Mouse (Mus musculus) forebrain, embryonic 11.5 days (tissue): ENCODE results near the gene Herc4. TPM values are rescaled to one million over a fixed set of nuclear protein-coding genes. Genes with fewer than 3 reads are reported as not detected.

Experiments used
- ATAC-seq: fragments of 200-750 bp; cut with Nextera tagmentation; replicated peaks from 2 replicates; pipeline ENCODE4 v1.8.0; 2017; ENCODE audit warnings: moderate TSS enrichment; ENCODE audit not compliant: low FRiP score
- DNase-seq: peaks from one replicate; pipeline ENCODE4 v3.0.0-alpha.2; 2017; ENCODE audit warnings: low spot score
- H3K27ac ChIP-seq: fragments of 300-500 bp; sonication (generic); 2 replicates; pipeline ENCODE4 v1.5.1; 2014; ENCODE audit warnings: low read depth, low read length
- H3K27me3 ChIP-seq: fragments of 300-500 bp; sonication (generic); 2 replicates; pipeline ENCODE4 v1.6.1; 2014; ENCODE audit warnings: mild to moderate bottlenecking, low read length, mixed read lengths; ENCODE audit not compliant: control insufficient read depth, insufficient read depth
- H3K36me3 ChIP-seq: fragments of 300-500 bp; sonication (generic); 2 replicates; pipeline ENCODE4 v1.6.1; 2014; ENCODE audit warnings: mild to moderate bottlenecking, low read length, moderate library complexity, mixed read lengths; ENCODE audit not compliant: control insufficient read depth, insufficient read depth
- H3K4me1 ChIP-seq: fragments of 300-500 bp; sonication (generic); replicated peaks from 2 replicates; pipeline ENCODE4 v1.6.1; 2014; ENCODE audit warnings: low read length, mixed read lengths; ENCODE audit not compliant: control insufficient read depth, insufficient read depth
- H3K4me2 ChIP-seq: fragments of 300-500 bp; sonication (generic); 2 replicates; pipeline ENCODE4 v1.6.1; 2014; ENCODE audit warnings: low read depth, mild to moderate bottlenecking, low read length, moderate library complexity, mixed read lengths; ENCODE audit not compliant: severe bottlenecking
- H3K4me3 ChIP-seq: fragments of 300-500 bp; sonication (generic); 2 replicates; pipeline ENCODE4 v1.5.1; 2014; ENCODE audit warnings: low read depth, low read length
- H3K9ac ChIP-seq: fragments of 300-500 bp; sonication (generic); 2 replicates; pipeline ENCODE4 v1.6.1; 2014; ENCODE audit warnings: low read length
- H3K9me3 ChIP-seq: fragments of 300-500 bp; sonication (generic); 2 replicates; pipeline ENCODE4 v1.6.1; 2016; ENCODE audit warnings: low read length, mixed read lengths; ENCODE audit not compliant: control insufficient read depth
- WGBS: fragments of 180-500 bp; shearing (Covaris S2); extraction: QIAGEN DNeasy Blood & Tissue Kit; methylation state at CpG from one replicate; pipeline ENCODE4 v1.1.7; 2014; 5-methylcytosine and 5-hydroxymethylcytosine counted together
- polyA plus RNA-seq: library from polyadenylated mRNA; unstranded; fragments of >200 nt; fragmentation: Nextera tagmentation; extraction: Ambion mirVana; gene quantifications from 2 replicates; pipeline ENCODE4 v1.2.1, GENCODE M21; 2014

Gene Herc4
- 51.0 and 55.3 TPM in 2 replicates for polyA plus RNA-seq

DNA sequence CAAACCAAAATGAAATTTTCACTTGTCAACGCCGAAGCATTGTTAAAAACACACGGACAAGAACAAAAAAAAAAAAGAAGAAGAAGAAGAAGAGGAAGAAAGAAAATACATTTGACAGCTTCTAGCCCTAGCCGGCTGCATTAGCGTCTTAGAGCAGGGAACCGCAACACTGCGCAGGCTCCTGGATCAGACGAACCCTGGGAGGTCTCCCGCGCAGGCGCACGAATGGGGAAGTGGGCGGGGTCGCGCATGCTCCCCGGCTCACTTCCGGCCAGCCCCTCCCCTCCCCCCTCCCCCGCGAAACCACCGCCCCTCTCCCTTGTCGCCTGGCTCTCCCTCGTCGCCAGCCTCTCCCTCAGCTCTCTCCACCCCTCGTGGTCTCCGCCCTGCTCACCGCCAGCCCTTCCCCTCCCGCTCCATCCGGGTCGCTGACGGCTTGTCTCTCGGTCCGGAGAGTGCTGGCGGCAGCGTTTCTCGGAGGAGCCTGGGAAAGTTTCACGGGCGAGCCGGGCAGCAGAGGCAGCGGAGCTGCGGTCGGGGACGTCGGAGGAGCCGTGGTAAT, at the start of gene Herc4:
TSS of gene Herc4 (plus strand) at position 318 of the 562 bp plus-strand sequence.
- H3K36me3 ChIP-seq: no peaks in the 10 kb centered on the region; the same call in 1 of the 2 replicates
- H3K4me1 ChIP-seq: peaks cover 2% of the 10 kb centered on the region; the same call in 1 of the 2 replicates
- H3K9me3 ChIP-seq: no peaks in the 10 kb centered on the region
- peak within 1 kb of the TSS; percentile 94 for H3K4me3 ChIP-seq
- H3K9ac ChIP-seq: peak within 1 kb of the TSS; percentile 94
- no peaks in the 10 kb centered on the region for H3K27me3 ChIP-seq
- peak within 1 kb of the TSS; percentile 68 for H3K4me2 ChIP-seq
- under 1% methylated on average over 44 of the region's 44 CpGs for WGBS
- ATAC-seq: peak; percentile 99
- peak; percentile 99 for DNase-seq
- H3K27ac ChIP-seq: peak within 1 kb of the TSS; percentile 97

GRCm38 (mm10) chr10:63199008-63199407, 44.6 kb upstream of the Herc4 start:
- Histone ChIP-seq H3K9me3 (no peaks in the 10 kb centered on the region), H3K4me2 (no peak overlapping the region), H3K27ac (no peak overlapping the region), H3K4me3 (no peak overlapping the region), H3K4me1 (no peaks in the 10 kb centered on the region), H3K9ac (no peak overlapping the region), H3K27me3 (no peaks in the 10 kb centered on the region), H3K36me3 (no peaks in the 10 kb centered on the region)
- WGBS: 77% methylated on average over 4 of the region's 4 CpGs
- DNase-seq (no peak), ATAC-seq (no peak)

DNA sequence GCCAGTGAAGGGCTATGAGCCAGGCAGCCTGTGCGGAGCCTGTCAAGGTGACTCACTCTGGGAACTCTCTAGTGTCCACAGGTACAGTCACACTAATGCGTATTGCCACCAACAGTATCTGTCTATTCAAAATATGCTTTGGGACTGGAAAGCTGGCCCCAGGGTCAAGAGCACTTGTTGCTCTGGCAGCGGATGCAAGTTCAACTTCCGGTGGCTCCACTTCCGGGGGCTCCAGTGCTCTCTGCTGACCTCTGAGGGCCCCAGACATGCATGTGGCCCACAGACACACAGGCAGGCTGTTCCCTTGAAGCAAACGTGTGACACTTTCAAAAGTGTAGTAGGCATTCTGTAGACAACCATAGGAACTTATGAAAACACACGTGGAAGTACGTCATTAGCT, 42.1 kb upstream of the Herc4 start:
- ATAC-seq: no peak
- no peaks in the 10 kb centered on the region for H3K36me3 ChIP-seq
- H3K27me3 ChIP-seq: no peaks in the 10 kb centered on the region
- no peak overlapping the region for H3K27ac ChIP-seq
- H3K9ac ChIP-seq: no peak overlapping the region
- 83% methylated on average over 8 of the region's 8 CpGs for WGBS
- H3K4me2 ChIP-seq: no peak overlapping the region
- DNase-seq: no peak
- no peaks in the 10 kb centered on the region for H3K9me3 ChIP-seq
- no peaks in the 10 kb centered on the region for H3K4me1 ChIP-seq
- no peak overlapping the region for H3K4me3 ChIP-seq

- ATAC-seq (no peak), DNase-seq (no peak)
- no peaks in the 10 kb centered on the region for H3K36me3 ChIP-seq
- no peak overlapping the region for H3K27ac ChIP-seq
- H3K4me1 ChIP-seq: no peaks in the 10 kb centered on the region
- no peaks in the 10 kb centered on the region for H3K27me3 ChIP-seq
- no peak overlapping the region for H3K4me2 ChIP-seq
- no peak overlapping the region for H3K9ac ChIP-seq
- no peaks in the 10 kb centered on the region for H3K9me3 ChIP-seq
- H3K4me3 ChIP-seq: no peak overlapping the region
- 82% methylated on average over 3 of the region's 3 CpGs for WGBS
Measured at GRCm38 (mm10) chr10:63203002-63203401, 40.6 kb upstream of the Herc4 start.

- Histone ChIP-seq H3K4me2 (no peak within 1 kb of the TSS), H3K27ac (no peak within 1 kb of the TSS), H3K9me3 (no peaks in the 10 kb centered on the region), H3K4me3 (no peak within 1 kb of the TSS), H3K4me1 (no peaks in the 10 kb centered on the region), H3K9ac (no peak within 1 kb of the TSS), H3K27me3 (no peaks in the 10 kb centered on the region), H3K36me3 (no peaks in the 10 kb centered on the region)
- 90% methylated on average over 15 of the region's 15 CpGs for WGBS
- no peak for ATAC-seq
- no peak for DNase-seq
Measured at GRCm38 (mm10) chr10:63203728-63204127, 39.9 kb upstream of the Herc4 start, which contains the start of gene Mypn. TSS of gene Mypn (minus strand) at chr10:63203952.

DNA sequence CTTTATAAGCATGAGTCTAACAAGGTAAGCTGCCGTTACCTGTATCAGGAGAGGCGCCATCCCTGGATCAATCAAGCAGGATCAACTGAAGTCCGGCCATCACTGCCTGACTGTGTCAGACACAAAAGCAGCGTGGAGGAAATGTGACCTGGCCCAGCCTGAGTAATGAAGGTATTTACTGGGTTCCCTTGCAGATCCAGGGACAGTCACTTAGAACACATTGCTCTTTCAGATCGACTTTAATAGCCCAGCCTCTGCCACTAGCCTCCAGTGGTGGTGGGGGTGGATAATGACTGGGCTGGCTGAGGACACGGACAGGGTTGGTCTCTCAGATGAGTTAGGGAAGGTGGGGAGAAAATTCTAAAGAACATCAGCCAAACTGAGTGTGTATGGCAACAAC, 34.7 kb upstream of the Herc4 start:
- Histone ChIP-seq H3K4me3 (no peak overlapping the region), H3K9me3 (no peaks in the 10 kb centered on the region), H3K4me2 (no peak overlapping the region), H3K27ac (no peak overlapping the region), H3K4me1 (no peaks in the 10 kb centered on the region), H3K36me3 (no peaks in the 10 kb centered on the region), H3K27me3 (no peaks in the 10 kb centered on the region), H3K9ac (no peak overlapping the region)
- DNase-seq (no peak), ATAC-seq (no peak)
- WGBS: 74% methylated on average over 6 of the region's 6 CpGs

- no peak for DNase-seq
- no peaks in the 10 kb centered on the region for H3K4me1 ChIP-seq
- no peaks in the 10 kb centered on the region for H3K9me3 ChIP-seq
- H3K36me3 ChIP-seq: no peaks in the 10 kb centered on the region
- no peak overlapping the region for H3K27ac ChIP-seq
- no peak overlapping the region for H3K4me2 ChIP-seq
- 62% methylated on average over 7 of the region's 7 CpGs for WGBS
- no peaks in the 10 kb centered on the region for H3K27me3 ChIP-seq
- ATAC-seq: no peak
- H3K9ac ChIP-seq: no peak overlapping the region
- no peak overlapping the region for H3K4me3 ChIP-seq
Measured at GRCm38 (mm10) chr10:63221081-63221783, 22.4 kb upstream of the Herc4 start.

GRCm38 (mm10) chr10:63224341-63224740, 19.3 kb upstream of the Herc4 start:
- 83% methylated on average over 12 of the region's 12 CpGs for WGBS
- ATAC-seq: no peak
- Histone ChIP-seq H3K9ac (no peak overlapping the region), H3K27me3 (no peaks in the 10 kb centered on the region), H3K4me3 (no peak overlapping the region), H3K36me3 (no peaks in the 10 kb centered on the region), H3K9me3 (no peaks in the 10 kb centered on the region), H3K27ac (no peak overlapping the region), H3K4me2 (no peak overlapping the region), H3K4me1 (no peaks in the 10 kb centered on the region)
- DNase-seq: no peak

DNA sequence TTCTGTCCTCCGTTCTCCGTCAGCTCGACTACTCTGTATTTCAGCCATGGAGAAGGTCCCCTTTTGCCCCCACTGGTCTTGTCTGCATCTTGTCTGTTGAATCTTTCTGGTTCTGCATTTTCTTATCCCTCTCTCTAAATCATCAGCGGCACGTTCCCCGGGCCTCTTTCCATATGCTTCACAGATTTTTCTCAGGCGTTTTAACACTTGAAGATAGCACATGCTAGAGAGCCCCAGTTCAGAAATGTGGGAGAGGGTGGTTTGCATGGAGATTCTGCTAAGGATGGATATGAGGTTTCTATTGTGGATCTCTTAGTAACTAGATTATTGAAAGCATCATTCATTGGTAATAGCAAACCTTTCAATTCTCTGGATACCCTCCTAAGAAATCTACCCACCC, 13.3 kb upstream of the Herc4 start:
- Histone ChIP-seq H3K27me3 (no peaks in the 10 kb centered on the region), H3K27ac (no peak overlapping the region), H3K9ac (no peak overlapping the region), H3K4me3 (no peak overlapping the region), H3K4me1 (no peaks in the 10 kb centered on the region), H3K4me2 (no peak overlapping the region), H3K36me3 (no peaks in the 10 kb centered on the region), H3K9me3 (no peaks in the 10 kb centered on the region)
- DNase-seq: no peak
- 85% methylated on average over 7 of the region's 7 CpGs for WGBS
- no peak for ATAC-seq
